Mouse (Mus musculus) embryonic facial prominence, embryonic 14.5 days (tissue): ENCODE results near the gene Gsc2. TPM values are rescaled to one million over a fixed set of nuclear protein-coding genes. Genes with fewer than 3 reads are reported as not detected.
"Not testable (repeated sequence)": the region's sequence is repeated elsewhere in the genome, so short reads cannot be mapped to it uniquely, and the experiment has no call there.

ENCODE experiments used
- ATAC-seq: fragments of 200-750 bp; cut with Nextera tagmentation; 2 replicates; pipeline ENCODE4 v1.8.0; 2017; ENCODE audit warnings: low read depth, moderate number of reproducible peaks, moderate TSS enrichment
- DNase-seq: peaks from one replicate; pipeline ENCODE4 v3.0.0-alpha.2; 2015; ENCODE audit warnings: low spot score
- H3K27ac ChIP-seq: fragments of 300-500 bp; sonication (generic); replicated peaks from 2 replicates; pipeline ENCODE4 v1.5.1; 2014; ENCODE audit warnings: low read depth, mild to moderate bottlenecking, low read length, moderate library complexity
- H3K27me3 ChIP-seq: fragments of 300-500 bp; sonication (generic); replicated peaks from 2 replicates; pipeline ENCODE4 v1.6.1; 2014; ENCODE audit warnings: low read length; ENCODE audit not compliant: control insufficient read depth, insufficient read depth
- H3K36me3 ChIP-seq: fragments of 300-500 bp; sonication (generic); 2 replicates; pipeline ENCODE4 v1.6.1; 2014; ENCODE audit warnings: low read length, mixed read lengths; ENCODE audit not compliant: control insufficient read depth, insufficient read depth
- H3K4me1 ChIP-seq: fragments of 300-500 bp; sonication (generic); 2 replicates; pipeline ENCODE4 v1.6.1; 2014; ENCODE audit warnings: antibody characterized with exemption, low read length; ENCODE audit not compliant: control insufficient read depth, insufficient read depth
- H3K4me2 ChIP-seq: fragments of 300-500 bp; sonication (generic); 2 replicates; pipeline ENCODE4 v1.6.1; 2014; ENCODE audit warnings: low read depth, mild to moderate bottlenecking, low read length, moderate library complexity, mixed read lengths
- H3K4me3 ChIP-seq: fragments of 300-500 bp; sonication (generic); 2 replicates; pipeline ENCODE4 v1.5.1; 2014; ENCODE audit warnings: low read depth, mild to moderate bottlenecking, low read length
- H3K9ac ChIP-seq: fragments of 300-500 bp; sonication (generic); 2 replicates; pipeline ENCODE4 v1.6.1; 2014; ENCODE audit warnings: low read depth, mild to moderate bottlenecking, low read length, moderate library complexity, mixed read lengths
- H3K9me3 ChIP-seq: fragments of 300-500 bp; sonication (generic); 2 replicates; pipeline ENCODE4 v1.6.1; 2016; ENCODE audit warnings: low read length; ENCODE audit not compliant: control insufficient read depth
- WGBS: fragments of 180-500 bp; shearing (Covaris S2); extraction: QIAGEN DNeasy Blood & Tissue Kit; methylation state at CpG from one replicate; pipeline ENCODE4 v1.1.7; 2014; 5-methylcytosine and 5-hydroxymethylcytosine counted together
- polyA plus RNA-seq: library from polyadenylated mRNA; unstranded; fragments of >200 nt; fragmentation: Nextera tagmentation; extraction: Ambion mirVana; gene quantifications from 2 replicates; pipeline ENCODE4 v1.2.1, GENCODE M21; 2014

Gene Gsc2
- not detected in 2 replicates for polyA plus RNA-seq

GRCm38 (mm10) chr16:17914307-17915249 lies at the start of gene Gsc2:
Gene Gsc2 (minus strand): TSS chr16:17915059.
- peak within 1 kb of the TSS; percentile 41 for H3K4me3 ChIP-seq
- DNase-seq (peak; percentile 12), ATAC-seq (peak; percentile 32; the same call in 1 of the 2 replicates)
- H3K36me3 ChIP-seq: no peaks in the 10 kb centered on the region
- WGBS: under 1% methylated on average over 30 of the region's 106 CpGs
- H3K4me2 ChIP-seq: peak within 1 kb of the TSS; percentile 81
- 0 out of 2 replicates have a peak, but pooled peaks cover 10% of the 10 kb centered on the region for H3K4me1 ChIP-seq
- peak within 1 kb of the TSS; percentile 48 for H3K9ac ChIP-seq
- H3K27me3 ChIP-seq: peaks cover 71% of the 10 kb centered on the region
- H3K9me3 ChIP-seq: no peaks in the 10 kb centered on the region; the same call in 1 of the 2 replicates
- H3K27ac ChIP-seq: no peak within 1 kb of the TSS

GRCm38 (mm10) chr16:17962091-17962490 lies 47.2 kb upstream of the Gsc2 start:
- 70% methylated on average over 7 of the region's 7 CpGs for WGBS
- Histone ChIP-seq H3K4me1 (no peaks in the 10 kb centered on the region), H3K36me3 (no peaks in the 10 kb centered on the region), H3K4me3 (no peak overlapping the region), H3K27ac (no peak overlapping the region), H3K9me3 (no peaks in the 10 kb centered on the region), H3K9ac (no peak overlapping the region), H3K4me2 (no peak overlapping the region), H3K27me3 (no peaks in the 10 kb centered on the region)
- no peak for DNase-seq
- ATAC-seq: no peak

GRCm38 (mm10) chr16:17956052-17956638 lies 41.3 kb upstream of the Gsc2 start:
- not testable (repeated sequence) for H3K4me1 ChIP-seq, H3K27me3 ChIP-seq, H3K27ac ChIP-seq, H3K4me2 ChIP-seq, H3K36me3 ChIP-seq, H3K4me3 ChIP-seq, DNase-seq, ATAC-seq, H3K9me3 ChIP-seq, H3K9ac ChIP-seq
- WGBS: 95% methylated on average over 16 of the region's 17 CpGs

- Histone ChIP-seq H3K4me3 (no peak overlapping the region), H3K27me3 (no peaks in the 10 kb centered on the region), H3K27ac (no peak overlapping the region), H3K36me3 (no peaks in the 10 kb centered on the region), H3K9me3 (no peaks in the 10 kb centered on the region), H3K4me1 (no peaks in the 10 kb centered on the region), H3K4me2 (no peak overlapping the region), H3K9ac (no peak overlapping the region)
- ATAC-seq (no peak), DNase-seq (no peak)
- 86% methylated on average over 4 of the region's 4 CpGs for WGBS
Measured at GRCm38 (mm10) chr16:17951618-17952017, 36.8 kb upstream of the Gsc2 start.

- H3K27me3 ChIP-seq: no peaks in the 10 kb centered on the region
- H3K4me2 ChIP-seq: no peak overlapping the region
- no peak for DNase-seq
- H3K27ac ChIP-seq: no peak overlapping the region
- peak; percentile 26; the same call in 1 of the 2 replicates for ATAC-seq
- no peaks in the 10 kb centered on the region for H3K4me1 ChIP-seq
- H3K9me3 ChIP-seq: no peaks in the 10 kb centered on the region
- 39% methylated on average over 4 of the region's 4 CpGs for WGBS
- no peak overlapping the region for H3K4me3 ChIP-seq
- H3K9ac ChIP-seq: no peak overlapping the region
- no peaks in the 10 kb centered on the region for H3K36me3 ChIP-seq
Measured at GRCm38 (mm10) chr16:17950068-17950467, 35.2 kb upstream of the Gsc2 start.

- Histone ChIP-seq H3K9ac (no peak overlapping the region), H3K4me2 (no peak overlapping the region), H3K4me3 (no peak overlapping the region), H3K27ac (no peak overlapping the region), H3K27me3 (no peaks in the 10 kb centered on the region), H3K4me1 (no peaks in the 10 kb centered on the region), H3K9me3 (no peaks in the 10 kb centered on the region), H3K36me3 (no peaks in the 10 kb centered on the region)
- peak; percentile 86 for ATAC-seq
- DNase-seq: peak; percentile 70
- WGBS: 25% methylated on average over 2 of the region's 2 CpGs
Measured at GRCm38 (mm10) chr16:17949421-17949877, 34.6 kb upstream of the Gsc2 start.

- no peak for ATAC-seq
- WGBS: 61% methylated on average over 7 of the region's 7 CpGs
Measured at GRCm38 (mm10) chr16:17945081-17945831, 30.4 kb upstream of the Gsc2 start.

GRCm38 (mm10) chr16:17943466-17943865 lies 28.6 kb upstream of the Gsc2 start:
- no peak overlapping the region for H3K4me2 ChIP-seq
- no peak overlapping the region for H3K4me3 ChIP-seq
- 45% methylated on average over 8 of the region's 8 CpGs for WGBS
- DNase-seq (no peak), ATAC-seq (no peak)
- no peaks in the 10 kb centered on the region for H3K27me3 ChIP-seq
- H3K9ac ChIP-seq: no peak overlapping the region
- H3K36me3 ChIP-seq: no peaks in the 10 kb centered on the region
- no peaks in the 10 kb centered on the region for H3K9me3 ChIP-seq
- no peaks in the 10 kb centered on the region for H3K4me1 ChIP-seq
- no peak overlapping the region for H3K27ac ChIP-seq

More at GRCm38 (mm10) chr16:17945081-17945831, 30.4 kb upstream of the Gsc2 start:
- DNase-seq: no peak
- H3K27ac ChIP-seq: no peak overlapping the region
- H3K4me3 ChIP-seq: no peak overlapping the region
- no peak overlapping the region for H3K9ac ChIP-seq
- no peaks in the 10 kb centered on the region for H3K9me3 ChIP-seq
- H3K4me1 ChIP-seq: no peaks in the 10 kb centered on the region
- no peak overlapping the region for H3K4me2 ChIP-seq
- H3K36me3 ChIP-seq: no peaks in the 10 kb centered on the region
- H3K27me3 ChIP-seq: no peaks in the 10 kb centered on the region
